Mouse (Mus musculus): ENCODE data around the gene Cubn. TPM values are rescaled to one million over a fixed set of nuclear protein-coding genes. Genes with fewer than 3 reads are reported as not detected.

Gene Cubn
- polyA plus RNA-seq, 1 experiment from 2014 or later: 0.18 TPM

DNA sequence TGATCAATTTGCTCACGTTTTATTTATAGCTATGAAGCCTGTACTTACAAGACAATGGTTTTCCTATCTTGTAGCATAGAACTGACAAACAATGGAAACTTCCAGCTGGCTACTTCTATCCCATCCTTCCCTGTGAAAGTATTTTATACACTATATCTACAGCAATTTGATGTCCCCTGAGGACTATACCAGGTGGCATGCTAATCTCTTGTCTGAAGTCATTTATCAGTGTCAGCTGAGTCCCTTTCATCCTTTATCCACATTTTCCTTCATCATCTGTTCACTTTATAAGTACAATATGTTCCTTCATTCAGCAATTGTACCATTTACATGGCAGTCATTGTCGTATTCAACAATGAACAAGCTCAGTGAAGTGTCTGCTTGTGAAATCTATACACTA, 35.5 kb upstream of the Cubn start:
- H3K36me3 ChIP-seq (ENCODE audit: control insufficient read depth, insufficient read depth): no peaks in the 10 kb centered on the region
- no peak for ATAC-seq
- WGBS: 57% methylated on average over 2 of the region's 2 CpGs
- no peak overlapping the region for H3K9ac ChIP-seq (replicated peaks; ENCODE audit: low read depth, low read length)
- H3K27me3 ChIP-seq (replicated peaks; ENCODE audit: control insufficient read depth, insufficient read depth, low read length): no peaks in the 10 kb centered on the region
- H3K9me3 ChIP-seq (ENCODE audit: control insufficient read depth, low read length): no peaks in the 10 kb centered on the region
- H3K27ac ChIP-seq (ENCODE audit: low read length): no peak overlapping the region
- H3K4me1 ChIP-seq (replicated peaks; ENCODE audit: control insufficient read depth, insufficient read depth, low read length): no peaks in the 10 kb centered on the region; the same call in 1 of the 2 replicates
- no peak overlapping the region for H3K4me2 ChIP-seq (ENCODE audit: low read length)
- no peak overlapping the region for H3K4me3 ChIP-seq (replicated peaks; ENCODE audit: low read length)

- ATAC-seq: no peak
- no peaks in the 10 kb centered on the region for H3K36me3 ChIP-seq (ENCODE audit: control insufficient read depth, insufficient read depth)
- no peaks in the 10 kb centered on the region for H3K9me3 ChIP-seq (ENCODE audit: control insufficient read depth, low read length)
- no peak overlapping the region for H3K4me3 ChIP-seq (replicated peaks; ENCODE audit: low read length)
- H3K27ac ChIP-seq (ENCODE audit: low read length): no peak overlapping the region
- no peak overlapping the region for H3K4me2 ChIP-seq (ENCODE audit: low read length)
- WGBS: 86% methylated on average over 2 of the region's 2 CpGs
- H3K4me1 ChIP-seq (replicated peaks; ENCODE audit: control insufficient read depth, insufficient read depth, low read length): no peaks in the 10 kb centered on the region; the same call in 1 of the 2 replicates
- H3K27me3 ChIP-seq (replicated peaks; ENCODE audit: control insufficient read depth, insufficient read depth, low read length): no peaks in the 10 kb centered on the region
- H3K9ac ChIP-seq (replicated peaks; ENCODE audit: low read depth, low read length): no peak overlapping the region
These were observed 34.6 kb upstream of the Cubn start for GRCm38 (mm10) chr2:13526205-13526604.

DNA sequence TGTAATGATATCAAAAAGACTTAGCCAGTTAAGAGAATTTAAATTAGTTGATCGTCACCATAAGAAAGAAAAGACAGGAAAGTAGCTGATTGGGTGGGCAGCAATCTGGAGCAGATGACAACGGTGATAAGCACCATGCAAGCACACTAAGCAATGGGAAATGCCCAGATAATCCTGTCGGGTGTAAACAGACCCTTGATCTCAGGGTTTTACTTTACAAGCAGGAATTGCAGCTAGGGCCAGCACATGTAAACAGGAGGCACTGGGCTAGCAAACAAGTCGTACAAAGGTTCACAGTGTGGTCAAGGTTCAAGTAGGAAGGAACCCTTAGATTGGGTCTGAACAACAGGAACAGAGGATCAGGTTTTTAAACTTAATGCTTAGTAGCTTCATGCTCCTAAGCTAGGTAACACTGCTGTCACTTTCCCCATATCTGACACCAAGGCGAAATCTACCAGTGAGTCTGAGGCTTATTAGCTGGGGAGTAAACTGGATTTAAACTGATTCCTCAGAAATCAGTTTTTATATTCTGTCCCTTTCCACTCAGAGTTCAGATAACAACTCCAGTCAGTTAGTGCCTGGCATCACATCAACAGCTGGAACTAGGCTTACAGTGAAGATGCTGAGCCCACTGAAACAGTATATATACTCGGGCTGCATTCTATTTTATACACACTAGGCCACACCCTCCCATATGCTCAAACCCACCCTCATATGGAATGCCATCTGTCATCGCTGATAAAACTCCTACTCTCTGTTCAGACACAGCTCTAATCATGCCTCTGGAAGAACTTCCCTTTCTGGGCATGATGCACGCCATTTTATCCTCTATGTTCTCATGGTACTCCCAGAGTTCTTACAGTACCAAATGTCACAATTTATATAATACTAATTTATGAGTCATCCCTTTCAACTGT, 32.2 kb upstream of the Cubn start:
- Histone ChIP-seq H3K9me3 (ENCODE audit: control insufficient read depth, low read length) (no peaks in the 10 kb centered on the region), H3K4me2 (ENCODE audit: low read length) (no peak overlapping the region), H3K27ac (ENCODE audit: low read length) (no peak overlapping the region), H3K27me3 (replicated peaks; ENCODE audit: control insufficient read depth, insufficient read depth, low read length) (no peaks in the 10 kb centered on the region), H3K4me3 (replicated peaks; ENCODE audit: low read length) (no peak overlapping the region), H3K4me1 (replicated peaks; ENCODE audit: control insufficient read depth, insufficient read depth, low read length) (no peaks in the 10 kb centered on the region; the same call in 1 of the 2 replicates), H3K9ac (replicated peaks; ENCODE audit: low read depth, low read length) (no peak overlapping the region), H3K36me3 (ENCODE audit: control insufficient read depth, insufficient read depth) (0 out of 2 replicates have a peak, but pooled peaks cover 3% of the 10 kb centered on the region)
- ATAC-seq: peak; percentile 96
- WGBS: 60% methylated on average over 8 of the region's 8 CpGs

- H3K4me3 ChIP-seq (replicated peaks; ENCODE audit: low read length): no peak overlapping the region
- no peak overlapping the region for H3K27ac ChIP-seq (ENCODE audit: low read length)
- no peak for ATAC-seq
- H3K9me3 ChIP-seq (ENCODE audit: control insufficient read depth, low read length): no peaks in the 10 kb centered on the region
- WGBS: 17% methylated on average over 8 of the region's 8 CpGs
- no peaks in the 10 kb centered on the region; the same call in 1 of the 2 replicates for H3K4me1 ChIP-seq (replicated peaks; ENCODE audit: control insufficient read depth, insufficient read depth, low read length)
- no peak overlapping the region for H3K4me2 ChIP-seq (ENCODE audit: low read length)
- H3K9ac ChIP-seq (replicated peaks; ENCODE audit: low read depth, low read length): no peak overlapping the region
- H3K36me3 ChIP-seq (ENCODE audit: control insufficient read depth, insufficient read depth): 0 out of 2 replicates have a peak, but pooled peaks cover 3% of the 10 kb centered on the region
- no peaks in the 10 kb centered on the region for H3K27me3 ChIP-seq (replicated peaks; ENCODE audit: control insufficient read depth, insufficient read depth, low read length)
These were observed 30.5 kb upstream of the Cubn start for GRCm38 (mm10) chr2:13522106-13522505.

DNA sequence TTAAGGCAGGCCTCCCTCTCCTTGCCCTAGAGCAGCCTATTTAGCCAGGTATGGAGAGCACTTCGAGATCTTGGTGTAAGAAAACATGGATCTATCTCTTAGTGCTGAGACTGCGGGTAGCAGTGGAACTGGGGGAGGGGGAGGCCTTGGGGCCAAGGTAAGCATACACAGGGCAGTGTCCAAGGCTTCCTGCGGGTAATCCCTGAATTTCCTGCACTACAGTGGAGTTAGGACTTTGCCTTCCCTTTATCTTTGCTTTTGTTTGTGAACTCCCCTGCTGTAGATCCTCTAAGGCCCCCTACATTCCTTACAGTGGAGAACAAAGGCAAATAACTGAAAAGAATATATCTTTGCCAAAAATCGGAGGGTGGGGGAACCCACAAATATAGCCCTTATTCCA, 23.3 kb upstream of the Cubn start:
- 46% methylated on average over 4 of the region's 4 CpGs for WGBS

DNA sequence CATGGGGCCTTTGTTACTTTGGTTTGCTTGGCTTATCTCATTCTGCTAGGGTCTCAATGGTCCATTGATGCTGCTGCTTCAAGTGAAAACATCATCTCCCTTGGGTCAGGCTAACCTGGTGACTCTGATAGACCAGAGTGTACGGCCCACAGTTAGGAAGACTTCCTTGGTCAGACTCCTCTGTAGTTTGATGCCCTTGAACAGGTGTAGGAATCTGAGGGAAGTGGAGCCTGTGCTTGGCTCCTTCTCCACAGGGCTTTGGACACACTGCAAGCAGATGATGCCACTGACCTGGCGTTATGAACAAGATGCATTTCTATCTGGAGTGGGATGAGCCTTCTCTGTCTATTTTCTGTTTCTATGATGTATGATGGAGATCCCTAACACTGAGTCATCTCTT, 11.1 kb upstream of the Cubn start:
- Histone ChIP-seq H3K27ac (ENCODE audit: low read length) (no peak overlapping the region), H3K9me3 (ENCODE audit: control insufficient read depth, low read length) (no peaks in the 10 kb centered on the region), H3K9ac (replicated peaks; ENCODE audit: low read depth, low read length) (no peak overlapping the region), H3K36me3 (ENCODE audit: control insufficient read depth, insufficient read depth) (no peaks in the 10 kb centered on the region), H3K27me3 (replicated peaks; ENCODE audit: control insufficient read depth, insufficient read depth, low read length) (no peaks in the 10 kb centered on the region), H3K4me2 (ENCODE audit: low read length) (no peak overlapping the region), H3K4me1 (replicated peaks; ENCODE audit: control insufficient read depth, insufficient read depth, low read length) (no peaks in the 10 kb centered on the region), H3K4me3 (replicated peaks; ENCODE audit: low read length) (no peak overlapping the region)
- 97% methylated on average over 2 of the region's 2 CpGs for WGBS
- no peak for ATAC-seq

More for the DNA sequence above, 23.3 kb upstream of the Cubn start:
- Histone ChIP-seq H3K9ac (replicated peaks; ENCODE audit: low read depth, low read length) (no peak overlapping the region), H3K4me3 (replicated peaks; ENCODE audit: low read length) (no peak overlapping the region), H3K4me1 (replicated peaks; ENCODE audit: control insufficient read depth, insufficient read depth, low read length) (no peaks in the 10 kb centered on the region), H3K27ac (ENCODE audit: low read length) (no peak overlapping the region), H3K36me3 (ENCODE audit: control insufficient read depth, insufficient read depth) (0 out of 2 replicates have a peak, but pooled peaks cover 3% of the 10 kb centered on the region), H3K27me3 (replicated peaks; ENCODE audit: control insufficient read depth, insufficient read depth, low read length) (no peaks in the 10 kb centered on the region), H3K9me3 (ENCODE audit: control insufficient read depth, low read length) (no peaks in the 10 kb centered on the region), H3K4me2 (ENCODE audit: low read length) (no peak overlapping the region)
- no peak for ATAC-seq

DNA sequence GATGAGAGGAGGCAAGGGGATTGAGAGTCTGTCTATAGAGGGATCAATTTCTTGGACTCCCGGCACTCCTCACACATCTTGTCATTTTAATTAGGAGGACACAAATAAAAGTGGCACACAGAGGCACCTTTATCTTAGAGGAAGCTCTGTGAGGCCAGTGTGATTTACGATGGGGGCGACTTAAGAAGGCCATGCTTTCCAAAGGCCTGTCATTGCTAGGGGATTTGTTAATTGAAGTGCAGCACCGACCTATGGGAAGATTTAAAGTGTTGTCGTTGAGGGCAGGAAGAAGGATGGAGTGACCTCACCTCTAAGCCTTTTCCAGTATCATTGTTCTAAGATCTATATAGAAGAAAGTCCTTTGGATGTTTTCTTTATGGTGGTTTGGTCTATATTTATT, 9.9 kb upstream of the Cubn start:
- ATAC-seq: no peak

DNA sequence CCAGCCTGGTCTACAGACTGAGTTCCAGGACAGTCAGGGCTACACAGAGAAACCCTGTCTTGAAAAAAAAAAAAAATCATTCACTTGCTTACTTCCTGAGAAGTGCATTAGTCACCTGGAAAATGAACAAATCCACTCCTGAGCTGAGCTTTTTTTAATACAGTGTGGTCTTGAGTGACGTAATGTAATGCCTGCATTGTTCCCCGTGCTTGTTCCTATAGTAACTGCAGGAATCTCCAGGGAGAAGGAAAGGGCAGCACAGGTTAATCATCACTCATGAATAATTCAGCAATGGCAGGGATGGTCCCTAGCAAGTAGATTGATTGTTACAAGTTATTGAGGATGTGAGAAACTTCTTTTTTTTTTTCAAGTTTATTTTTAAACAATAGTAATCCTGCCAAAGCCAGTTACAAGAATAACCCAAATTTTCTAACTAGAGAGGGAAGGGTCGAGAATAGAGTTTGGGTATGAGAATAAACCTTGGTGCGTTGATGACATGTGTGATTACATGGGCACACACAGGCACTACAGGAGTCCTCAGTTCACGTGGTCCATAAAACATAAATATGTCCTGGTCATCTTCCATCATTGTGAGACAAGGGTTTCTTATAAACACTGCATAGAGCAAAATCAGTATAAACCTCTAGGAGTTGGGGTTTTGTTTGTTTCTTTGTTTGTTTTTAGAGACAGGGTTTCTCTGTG, 8.8 kb upstream of the Cubn start:
- ATAC-seq: peak; percentile 61; the same call in 1 of the 2 replicates
- 30% methylated on average over 5 of the region's 5 CpGs for WGBS
- Histone ChIP-seq H3K27ac (ENCODE audit: low read length) (no peak overlapping the region), H3K4me3 (replicated peaks; ENCODE audit: low read length) (no peak overlapping the region), H3K27me3 (replicated peaks; ENCODE audit: control insufficient read depth, insufficient read depth, low read length) (no peaks in the 10 kb centered on the region), H3K9me3 (ENCODE audit: control insufficient read depth, low read length) (no peaks in the 10 kb centered on the region), H3K9ac (replicated peaks; ENCODE audit: low read depth, low read length) (no peak overlapping the region), H3K36me3 (ENCODE audit: control insufficient read depth, insufficient read depth) (no peaks in the 10 kb centered on the region), H3K4me1 (replicated peaks; ENCODE audit: control insufficient read depth, insufficient read depth, low read length) (no peaks in the 10 kb centered on the region), H3K4me2 (ENCODE audit: low read length) (no peak overlapping the region)

More for the DNA sequence above, 9.9 kb upstream of the Cubn start:
- Histone ChIP-seq H3K4me1 (replicated peaks; ENCODE audit: control insufficient read depth, insufficient read depth, low read length) (no peaks in the 10 kb centered on the region), H3K27me3 (replicated peaks; ENCODE audit: control insufficient read depth, insufficient read depth, low read length) (no peaks in the 10 kb centered on the region), H3K4me3 (replicated peaks; ENCODE audit: low read length) (no peak overlapping the region), H3K9me3 (ENCODE audit: control insufficient read depth, low read length) (no peaks in the 10 kb centered on the region), H3K36me3 (ENCODE audit: control insufficient read depth, insufficient read depth) (no peaks in the 10 kb centered on the region), H3K4me2 (ENCODE audit: low read length) (no peak overlapping the region), H3K9ac (replicated peaks; ENCODE audit: low read depth, low read length) (no peak overlapping the region), H3K27ac (ENCODE audit: low read length) (no peak overlapping the region)
- WGBS: 12% methylated on average over 5 of the region's 5 CpGs

- Histone ChIP-seq H3K36me3 (ENCODE audit: control insufficient read depth, insufficient read depth) (no peaks in the 10 kb centered on the region), H3K9ac (replicated peaks; ENCODE audit: low read depth, low read length) (no peak overlapping the region), H3K9me3 (ENCODE audit: control insufficient read depth, low read length) (no peaks in the 10 kb centered on the region), H3K4me2 (ENCODE audit: low read length) (no peak overlapping the region), H3K4me3 (replicated peaks; ENCODE audit: low read length) (no peak overlapping the region), H3K4me1 (replicated peaks; ENCODE audit: control insufficient read depth, insufficient read depth, low read length) (no peaks in the 10 kb centered on the region), H3K27me3 (replicated peaks; ENCODE audit: control insufficient read depth, insufficient read depth, low read length) (no peaks in the 10 kb centered on the region), H3K27ac (ENCODE audit: low read length) (no peak overlapping the region)
- 89% methylated on average over 7 of the region's 7 CpGs for WGBS
- ATAC-seq: no peak
These were observed 7.6 kb upstream of the Cubn start for GRCm38 (mm10) chr2:13499196-13499595.
